Mouse (Mus musculus) heart, embryonic 14.5 days (tissue): ENCODE results near the gene Ttc21b. TPM values are rescaled to one million over a fixed set of nuclear protein-coding genes. Genes with fewer than 3 reads are reported as not detected.

ENCODE experiments used
- ATAC-seq: fragments of 200-750 bp; cut with Nextera tagmentation; 2 replicates; pipeline ENCODE4 v1.8.0; 2017; ENCODE audit warnings: low read depth, moderate TSS enrichment; ENCODE audit not compliant: insufficient number of reproducible peaks, insufficient read depth, low FRiP score
- H3K27ac ChIP-seq, 2 experiments: fragments of 200-500 bp in 1 of 2; fragments of 300-500 bp in 1 of 2; sonication (generic) in 1 of 2; replicated peaks in 1 of 2; 2 replicates each; pipeline ENCODE4 v1.5.1; 2012 to 2014; ENCODE audit warnings: low read depth in 2 of 2, low read length in 2 of 2, control low read depth in 1 of 2, mild to moderate bottlenecking in 1 of 2, mixed read lengths in 1 of 2; ENCODE audit not compliant: control insufficient read depth in 1 of 2, insufficient read depth in 1 of 2
- H3K27me3 ChIP-seq: fragments of 300-500 bp; sonication (generic); 2 replicates; pipeline ENCODE4 v1.6.1; 2014; ENCODE audit warnings: mild to moderate bottlenecking, low read length, control low read depth; ENCODE audit not compliant: control insufficient read depth, insufficient read depth
- H3K36me3 ChIP-seq: fragments of 300-500 bp; sonication (generic); 2 replicates; pipeline ENCODE4 v1.6.1; 2014; ENCODE audit warnings: mild to moderate bottlenecking, control low read depth, low read length, mixed read lengths; ENCODE audit not compliant: control insufficient read depth, insufficient read depth
- H3K4me1 ChIP-seq, 2 experiments: fragments of 200-500 bp in 1 of 2; fragments of 300-500 bp in 1 of 2; sonication (generic) in 1 of 2; 2 replicates each; pipeline ENCODE4 v1.6.1; 2012 to 2014; ENCODE audit warnings: low read length in 2 of 2, control low read depth in 1 of 2, mixed read lengths in 1 of 2; ENCODE audit not compliant: control insufficient read depth in 2 of 2, insufficient read depth in 2 of 2
- H3K4me2 ChIP-seq: fragments of 300-500 bp; sonication (generic); 2 replicates; pipeline ENCODE4 v1.6.1; 2014; ENCODE audit warnings: mild to moderate bottlenecking, low read length
- H3K4me3 ChIP-seq, 2 experiments: fragments of 200-500 bp in 1 of 2; fragments of 300-500 bp in 1 of 2; sonication (generic) in 1 of 2; 2 replicates each; pipeline ENCODE4 v1.5.1; 2012 to 2014; ENCODE audit warnings: low read length in 2 of 2, mild to moderate bottlenecking in 2 of 2, control low read depth in 1 of 2, low read depth in 1 of 2, moderate library complexity in 1 of 2; ENCODE audit not compliant: control insufficient read depth in 1 of 2, insufficient read depth in 1 of 2
- H3K9ac ChIP-seq: fragments of 300-500 bp; sonication (generic); 2 replicates; pipeline ENCODE4 v1.6.1; 2014; ENCODE audit warnings: mild to moderate bottlenecking, low read length
- H3K9me3 ChIP-seq: fragments of 300-500 bp; sonication (generic); 2 replicates; pipeline ENCODE4 v1.6.1; 2016; ENCODE audit warnings: low read length, control low read depth; ENCODE audit not compliant: control insufficient read depth
- WGBS: fragments of 180-500 bp; shearing (Covaris S2); extraction: QIAGEN DNeasy Blood & Tissue Kit; methylation state at CpG from one replicate; pipeline ENCODE4 v1.1.7; 2014; 5-methylcytosine and 5-hydroxymethylcytosine counted together
- polyA plus RNA-seq: library from polyadenylated mRNA; unstranded; fragments of >200 nt; fragmentation: Nextera tagmentation; extraction: Ambion mirVana; gene quantifications from 2 replicates; pipeline ENCODE4 v1.2.1, GENCODE M21; 2014

Gene Ttc21b
- polyA plus RNA-seq, 1 experiment from 2014 or later, result 6.0 TPM

GRCm38 (mm10) chr2:66144770-66145169 lies 111.6 kb downstream of the Ttc21b start:
- Histone ChIP-seq H3K9ac (no peak overlapping the region), H3K27ac (no peak overlapping the region), H3K9me3 (no peaks in the 10 kb centered on the region), H3K27me3 (no peaks in the 10 kb centered on the region), H3K4me3 (no peak overlapping the region), H3K4me2 (no peak overlapping the region), H3K4me1 (no peaks in the 10 kb centered on the region; a peak in 1 of 4 replicates), H3K36me3 (no peaks in the 10 kb centered on the region)
- WGBS, result 41% methylated on average over 5 of the region's 5 CpGs
- no peak for ATAC-seq

DNA sequence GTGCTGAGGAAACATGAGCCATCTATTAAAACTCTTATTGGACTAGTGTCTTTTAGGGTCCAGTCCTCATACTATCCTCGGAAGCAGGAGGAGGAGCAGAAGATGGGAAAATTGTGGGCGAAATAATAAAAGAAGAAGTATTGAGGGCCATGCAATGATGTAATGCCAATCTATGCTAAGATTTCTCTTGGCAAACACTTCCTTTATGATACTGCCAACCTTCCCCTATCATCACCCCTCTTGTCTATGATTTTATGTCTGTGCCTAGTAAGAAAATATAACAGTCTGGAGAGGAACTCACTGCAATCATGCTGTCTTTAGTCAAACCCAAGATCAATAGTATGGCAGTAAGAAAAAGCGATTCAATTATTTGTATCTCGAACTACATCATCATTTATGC lies 113.1 kb downstream of the Ttc21b start:
- ATAC-seq, result no peak
- 85% methylated on average over 4 of the region's 4 CpGs for WGBS
- no peak overlapping the region for H3K4me2 ChIP-seq

DNA sequence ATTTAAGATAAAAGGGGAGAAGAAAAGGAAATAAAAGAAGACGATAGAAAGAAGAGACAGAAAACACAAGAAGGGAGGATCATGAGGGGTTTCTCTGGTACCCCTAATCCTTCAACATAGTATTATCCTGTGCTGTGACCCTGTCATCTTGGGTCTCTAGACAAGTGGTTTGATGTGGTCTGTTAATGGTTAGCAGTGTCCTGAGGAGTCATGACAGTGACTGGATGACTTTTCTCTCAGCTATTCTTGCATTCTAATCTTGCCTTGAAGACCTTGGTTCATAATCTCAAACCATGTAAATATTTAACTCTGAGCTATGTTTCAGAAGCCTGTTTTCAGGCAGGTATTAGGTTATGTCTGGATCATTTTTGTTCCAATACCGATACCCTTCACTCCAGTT lies 113.7 kb downstream of the Ttc21b start:
- H3K36me3 ChIP-seq, result no peaks in the 10 kb centered on the region
- no peaks in the 10 kb centered on the region for H3K27me3 ChIP-seq
- no peak overlapping the region for H3K4me3 ChIP-seq
- ATAC-seq, result no peak
- H3K9ac ChIP-seq, result no peak overlapping the region
- H3K9me3 ChIP-seq, result no peaks in the 10 kb centered on the region
- no peaks in the 10 kb centered on the region; a peak in 1 of 4 replicates for H3K4me1 ChIP-seq
- H3K27ac ChIP-seq, result no peak overlapping the region
- no peak overlapping the region for H3K4me2 ChIP-seq
- 85% methylated on average over 2 of the region's 2 CpGs for WGBS

More for the DNA sequence above, 113.1 kb downstream of the Ttc21b start:
- Histone ChIP-seq H3K36me3 (no peaks in the 10 kb centered on the region), H3K27me3 (no peaks in the 10 kb centered on the region), H3K27ac (no peak overlapping the region), H3K4me1 (no peaks in the 10 kb centered on the region; a peak in 1 of 4 replicates), H3K4me3 (no peak overlapping the region), H3K9ac (no peak overlapping the region), H3K9me3 (no peaks in the 10 kb centered on the region)

DNA sequence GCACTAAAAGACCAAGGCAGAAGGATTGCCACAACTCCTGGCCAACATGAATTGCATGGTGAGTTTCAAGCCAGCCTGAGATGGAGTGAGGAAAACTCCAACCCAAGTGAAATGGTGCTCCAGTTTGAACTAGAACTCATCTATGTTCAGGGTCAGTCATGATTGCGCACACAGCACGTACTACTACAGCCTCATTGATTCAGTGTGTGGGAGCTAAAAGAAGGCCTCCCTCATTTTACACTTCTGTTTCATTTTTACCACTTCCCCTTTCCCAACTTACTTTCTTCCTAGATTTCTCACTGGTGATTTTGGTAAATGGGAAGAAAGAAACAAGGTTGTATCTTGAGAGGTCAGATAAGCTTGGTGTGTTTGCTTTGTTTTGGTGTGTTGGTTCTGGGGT lies 114.1 kb downstream of the Ttc21b start:
- no peak overlapping the region for H3K27ac ChIP-seq
- no peak overlapping the region for H3K9ac ChIP-seq
- H3K27me3 ChIP-seq, result no peaks in the 10 kb centered on the region
- no peaks in the 10 kb centered on the region for H3K9me3 ChIP-seq
- no peak overlapping the region for H3K4me3 ChIP-seq
- no peaks in the 10 kb centered on the region; a peak in 1 of 4 replicates for H3K4me1 ChIP-seq
- no peak for ATAC-seq
- H3K36me3 ChIP-seq, result no peaks in the 10 kb centered on the region
- no peak overlapping the region for H3K4me2 ChIP-seq
- WGBS, result 98% methylated on average over 2 of the region's 2 CpGs

DNA sequence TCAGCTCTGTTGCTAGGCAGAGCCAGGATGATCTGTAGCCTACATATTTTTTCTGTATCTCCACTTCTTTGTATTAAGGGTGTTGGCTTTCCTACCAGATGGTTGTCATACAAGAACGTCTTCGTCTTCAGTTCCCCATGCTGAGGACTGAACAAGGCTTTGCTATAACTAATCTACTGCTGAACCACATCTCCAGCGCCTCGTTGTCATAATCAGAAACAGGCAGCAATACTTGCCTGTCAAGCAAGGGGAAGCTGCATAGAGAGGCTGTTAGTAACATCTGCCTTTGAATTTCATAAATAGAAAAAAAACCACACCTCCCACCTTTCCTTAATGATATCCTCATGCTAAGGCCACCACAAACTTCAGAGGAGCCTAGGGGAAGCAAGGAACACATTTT lies 116.2 kb downstream of the Ttc21b start:
- Histone ChIP-seq H3K36me3 (no peaks in the 10 kb centered on the region), H3K27ac (no peak overlapping the region), H3K9ac (no peak overlapping the region), H3K27me3 (no peaks in the 10 kb centered on the region), H3K4me2 (no peak overlapping the region), H3K9me3 (no peaks in the 10 kb centered on the region), H3K4me3 (no peak overlapping the region), H3K4me1 (no peaks in the 10 kb centered on the region; a peak in 1 of 4 replicates)
- WGBS, result 68% methylated on average over 4 of the region's 4 CpGs
- no peak for ATAC-seq

Other genes with a start within 250 kb of the Ttc21b start
- gene Galnt3, start 131.6 kb downstream of the Ttc21b start, polyA plus RNA-seq, result 0.45 TPM in 1 of 2 replicates, not detected in the other
- 0.03 and 0.12 TPM in 2 replicates for gene Scn1a, start 184.2 kb upstream of the Ttc21b start, polyA plus RNA-seq